ENCODE assay signal across 12 mouse cellular contexts in genomic region chr12:54937581-54938343, GRCm38 (mm10). TPM values are rescaled to one million over a fixed set of nuclear protein-coding genes. Genes with fewer than 3 reads are reported as not detected.
"Had no signal": no experiment of that assay in that cellular context is flagged by ENCODE, and none has a peak within 500 bp of the region (broad histone marks: within the 10 kb centered on the region; RNA-seq: fewer than 3 reads in every experiment).

No protein-coding gene starts in this region.

RNA-seq across cellular contexts. Expression of gene Gm20403, which starts 48.6 kb away (rescaled TPM):
- total RNA-seq: layer of hippocampus, postnatal 25 days; left cerebral cortex, adult 2 months; left cerebral cortex, postnatal 14 days; megakaryocyte progenitor cell, adult 5-6 weeks; midbrain, postnatal 0 days had no signal
- polyA plus RNA-seq: kidney, embryonic 16.5 days; limb, embryonic 10.5 days; limb, embryonic 14.5 days; lung, adult 2 months; lung, postnatal 0 days; midbrain, embryonic 13.5 days; midbrain, postnatal 0 days; neural tube, embryonic 14.5 days had no signal
